Mouse (Mus musculus) forebrain, embryonic 14.5 days (tissue): Measurements from ENCODE around the gene Abhd12b. TPM values are rescaled to one million over a fixed set of nuclear protein-coding genes. Genes with fewer than 3 reads are reported as not detected.
A peak's percentile ranks its signal among the peaks of the same experiment; 100 is the strongest.

Source experiments
- ATAC-seq: fragments of 200-750 bp; cut with Nextera tagmentation; 2 replicates; pipeline ENCODE4 v1.8.0; 2017; ENCODE audit warnings: mild to moderate bottlenecking, moderate library complexity
- DNase-seq: peaks from one replicate; pipeline ENCODE4 v3.0.0-alpha.2; 2015; ENCODE audit warnings: low spot score
- H3K27ac ChIP-seq: fragments of 300-500 bp; sonication (generic); 2 replicates; pipeline ENCODE4 v1.5.1; 2014; ENCODE audit warnings: low read depth, mild to moderate bottlenecking, control low read depth, low read length, moderate library complexity
- H3K27me3 ChIP-seq: fragments of 300-500 bp; sonication (generic); replicated peaks from 2 replicates; pipeline ENCODE4 v1.6.1; 2014; ENCODE audit warnings: low read length, control low read depth, mixed read lengths; ENCODE audit not compliant: control insufficient read depth, insufficient read depth
- H3K36me3 ChIP-seq: fragments of 300-500 bp; sonication (generic); 2 replicates; pipeline ENCODE4 v1.6.1; 2014; ENCODE audit warnings: low read length, control low read depth; ENCODE audit not compliant: control insufficient read depth, insufficient read depth
- H3K4me1 ChIP-seq: fragments of 300-500 bp; sonication (generic); 2 replicates; pipeline ENCODE4 v1.6.1; 2014; ENCODE audit warnings: antibody characterized with exemption, low read length, control low read depth; ENCODE audit not compliant: control insufficient read depth, insufficient read depth
- H3K4me2 ChIP-seq: fragments of 300-500 bp; sonication (generic); 2 replicates; pipeline ENCODE4 v1.6.1; 2014; ENCODE audit warnings: mild to moderate bottlenecking, control low read depth, low read length
- H3K4me3 ChIP-seq: fragments of 300-500 bp; sonication (generic); 2 replicates; pipeline ENCODE4 v1.5.1; 2014; ENCODE audit warnings: low read depth, low read length, control low read depth
- H3K9ac ChIP-seq: fragments of 300-500 bp; sonication (generic); 2 replicates; pipeline ENCODE4 v1.6.1; 2014; ENCODE audit warnings: mild to moderate bottlenecking, low read length, control low read depth, moderate library complexity
- H3K9me3 ChIP-seq: fragments of 300-500 bp; sonication (generic); replicated peaks from 2 replicates; pipeline ENCODE4 v1.6.1; 2016; ENCODE audit warnings: low read length, control low read depth, mixed read lengths; ENCODE audit not compliant: control insufficient read depth
- WGBS: fragments of 180-500 bp; shearing (Covaris S2); extraction: QIAGEN DNeasy Blood & Tissue Kit; methylation state at CpG from one replicate; pipeline ENCODE4 v1.1.7; 2014; 5-methylcytosine and 5-hydroxymethylcytosine counted together
- polyA plus RNA-seq: library from polyadenylated mRNA; unstranded; fragments of >200 nt; fragmentation: Nextera tagmentation; extraction: Ambion mirVana; gene quantifications from 2 replicates; pipeline ENCODE4 v1.2.1, GENCODE M21; 2014

Abhd12b gene
- polyA plus RNA-seq, 1 experiment from 2014 or later, result not detected

DNA sequence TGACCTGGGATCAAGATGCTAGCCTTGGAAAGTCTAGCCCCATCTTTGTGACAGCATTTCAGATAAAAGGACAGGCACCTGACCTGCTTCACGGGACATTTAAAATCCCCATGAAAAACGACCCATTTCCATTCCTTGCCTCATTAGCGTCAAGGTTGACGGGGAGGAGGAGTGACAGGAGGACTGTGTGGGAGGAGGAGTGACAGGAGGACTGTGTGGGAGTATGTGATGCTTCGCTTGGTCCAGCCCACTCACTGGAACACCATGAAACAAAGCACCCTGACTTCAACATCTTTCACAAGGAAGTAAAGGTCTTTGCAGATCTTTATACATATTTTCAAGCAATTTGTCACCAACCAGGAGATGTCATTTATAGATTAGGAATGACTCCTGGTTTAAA is 54.3 kb downstream of the Abhd12b start:
- ATAC-seq (no peak), DNase-seq (no peak)
- 68% methylated on average over 5 of the region's 5 CpGs for WGBS
- H3K4me2 ChIP-seq, result no peak overlapping the region
- H3K36me3 ChIP-seq, result no peaks in the 10 kb centered on the region
- H3K27me3 ChIP-seq, result no peaks in the 10 kb centered on the region
- no peak overlapping the region for H3K27ac ChIP-seq
- H3K9me3 ChIP-seq, result no peaks in the 10 kb centered on the region
- no peaks in the 10 kb centered on the region for H3K4me1 ChIP-seq
- H3K9ac ChIP-seq, result no peak overlapping the region
- H3K4me3 ChIP-seq, result no peak overlapping the region

DNA sequence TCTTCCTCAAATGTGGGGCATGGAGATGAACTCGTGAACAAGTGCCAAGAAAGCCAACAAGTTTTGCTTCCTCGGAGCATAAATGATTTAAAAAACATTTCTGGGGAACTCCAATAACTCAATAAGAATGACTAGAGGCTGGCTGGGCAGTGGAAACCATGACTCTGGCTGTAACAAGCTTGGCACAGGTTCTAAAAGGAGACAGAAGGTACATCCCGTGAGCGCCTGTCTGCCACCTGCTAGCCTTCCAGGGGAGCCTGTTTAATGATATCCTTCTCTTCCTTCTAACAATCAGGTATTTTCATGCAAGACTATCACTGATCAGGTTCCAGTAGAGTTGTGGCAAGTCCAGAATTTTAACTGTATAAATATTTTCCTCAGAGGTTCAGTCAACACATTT is 58.6 kb downstream of the Abhd12b start:
- no peaks in the 10 kb centered on the region for H3K27me3 ChIP-seq
- H3K9me3 ChIP-seq, result no peaks in the 10 kb centered on the region
- no peaks in the 10 kb centered on the region for H3K4me1 ChIP-seq
- 82% methylated on average over 4 of the region's 4 CpGs for WGBS
- H3K9ac ChIP-seq, result no peak overlapping the region
- H3K4me3 ChIP-seq, result no peak overlapping the region
- H3K36me3 ChIP-seq, result no peaks in the 10 kb centered on the region
- no peak for DNase-seq
- H3K4me2 ChIP-seq, result no peak overlapping the region
- H3K27ac ChIP-seq, result no peak overlapping the region
- ATAC-seq, result no peak

DNA sequence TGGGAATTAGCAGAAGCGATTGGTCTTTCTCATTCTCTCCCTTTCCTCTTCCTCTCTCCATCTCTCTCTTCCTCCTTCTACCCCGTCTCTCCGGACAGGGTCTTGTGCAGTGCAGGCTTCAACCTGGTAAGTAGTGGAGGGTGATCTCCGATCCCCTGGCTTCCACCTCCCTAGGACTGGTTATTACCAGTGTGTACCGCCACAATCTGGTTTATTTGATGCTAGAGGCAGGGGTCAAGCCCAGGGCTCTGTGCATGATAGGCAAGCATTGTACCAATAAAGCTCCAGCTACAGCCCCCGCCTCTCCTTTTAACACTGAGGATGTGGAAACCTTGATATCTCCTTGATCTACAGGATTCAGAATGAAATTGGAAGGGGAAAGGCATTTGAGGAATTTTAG is 59.7 kb downstream of the Abhd12b start:
- DNase-seq (no peak), ATAC-seq (no peak)
- Histone ChIP-seq H3K9me3 (no peaks in the 10 kb centered on the region), H3K4me1 (no peaks in the 10 kb centered on the region), H3K27me3 (no peaks in the 10 kb centered on the region), H3K36me3 (no peaks in the 10 kb centered on the region), H3K9ac (no peak overlapping the region), H3K4me3 (no peak overlapping the region), H3K4me2 (no peak overlapping the region), H3K27ac (no peak overlapping the region)
- 89% methylated on average over 6 of the region's 6 CpGs for WGBS

DNA sequence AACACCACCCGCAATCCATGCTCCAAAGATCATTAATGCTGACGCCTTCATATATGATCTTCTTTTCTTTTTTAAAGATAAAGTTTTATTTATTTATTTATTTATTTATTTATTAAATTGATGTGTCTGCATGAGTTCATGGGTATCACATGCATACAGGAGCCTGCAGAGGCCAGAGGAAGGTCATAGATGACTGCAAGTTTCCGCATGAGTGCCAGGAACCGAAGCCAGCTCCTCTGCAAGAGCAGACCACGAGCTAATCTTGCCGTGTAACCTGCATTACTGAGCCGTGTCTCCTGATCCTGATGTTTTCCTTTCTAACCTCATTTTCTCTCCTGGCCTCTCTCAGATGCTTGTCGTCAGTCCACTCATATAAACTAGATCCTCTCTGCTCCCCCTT is 60.3 kb downstream of the Abhd12b start:
- H3K9me3 ChIP-seq, result no peaks in the 10 kb centered on the region
- no peak overlapping the region for H3K4me2 ChIP-seq
- H3K4me3 ChIP-seq, result no peak overlapping the region
- H3K9ac ChIP-seq, result no peak overlapping the region
- H3K27me3 ChIP-seq, result no peaks in the 10 kb centered on the region
- WGBS, result 91% methylated on average over 8 of the region's 8 CpGs
- H3K36me3 ChIP-seq, result no peaks in the 10 kb centered on the region
- DNase-seq, result no peak
- no peaks in the 10 kb centered on the region for H3K4me1 ChIP-seq
- no peak for ATAC-seq
- H3K27ac ChIP-seq, result no peak overlapping the region

DNA sequence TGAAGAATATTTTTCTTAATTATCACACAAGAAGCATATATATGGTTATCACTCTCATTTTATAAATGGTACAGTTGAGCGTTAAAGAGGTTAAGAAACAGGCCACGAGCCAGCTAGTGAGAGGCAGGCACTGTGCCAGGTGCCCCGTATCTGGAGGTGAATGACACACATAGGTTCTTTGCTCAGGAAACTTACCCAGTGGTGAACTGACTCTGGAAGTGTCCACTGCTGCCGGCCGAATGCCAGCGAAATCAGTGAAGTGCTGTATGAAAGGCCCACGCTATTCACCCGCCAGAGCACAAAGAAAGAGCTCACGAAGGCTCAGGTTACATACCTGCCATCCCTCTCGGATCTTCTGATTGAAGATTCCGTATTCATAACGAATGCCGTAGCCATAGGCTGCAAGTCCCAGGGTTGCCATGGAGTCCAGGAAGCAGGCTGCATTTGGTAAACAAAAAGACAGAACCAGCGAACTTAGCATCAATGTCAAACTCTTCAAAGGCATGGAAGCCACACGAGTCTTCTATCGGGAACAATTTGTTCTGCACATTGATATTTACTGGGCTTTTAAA is 62.4 kb downstream of the Abhd12b start:
- no peak overlapping the region for H3K4me3 ChIP-seq
- no peaks in the 10 kb centered on the region for H3K27me3 ChIP-seq
- WGBS, result 26% methylated on average over 16 of the region's 16 CpGs
- no peaks in the 10 kb centered on the region for H3K36me3 ChIP-seq
- no peak for DNase-seq
- no peak for ATAC-seq
- no peak overlapping the region for H3K4me2 ChIP-seq
- H3K9ac ChIP-seq, result no peak overlapping the region
- no peak overlapping the region for H3K27ac ChIP-seq
- H3K9me3 ChIP-seq, result no peaks in the 10 kb centered on the region
- no peaks in the 10 kb centered on the region for H3K4me1 ChIP-seq

DNA sequence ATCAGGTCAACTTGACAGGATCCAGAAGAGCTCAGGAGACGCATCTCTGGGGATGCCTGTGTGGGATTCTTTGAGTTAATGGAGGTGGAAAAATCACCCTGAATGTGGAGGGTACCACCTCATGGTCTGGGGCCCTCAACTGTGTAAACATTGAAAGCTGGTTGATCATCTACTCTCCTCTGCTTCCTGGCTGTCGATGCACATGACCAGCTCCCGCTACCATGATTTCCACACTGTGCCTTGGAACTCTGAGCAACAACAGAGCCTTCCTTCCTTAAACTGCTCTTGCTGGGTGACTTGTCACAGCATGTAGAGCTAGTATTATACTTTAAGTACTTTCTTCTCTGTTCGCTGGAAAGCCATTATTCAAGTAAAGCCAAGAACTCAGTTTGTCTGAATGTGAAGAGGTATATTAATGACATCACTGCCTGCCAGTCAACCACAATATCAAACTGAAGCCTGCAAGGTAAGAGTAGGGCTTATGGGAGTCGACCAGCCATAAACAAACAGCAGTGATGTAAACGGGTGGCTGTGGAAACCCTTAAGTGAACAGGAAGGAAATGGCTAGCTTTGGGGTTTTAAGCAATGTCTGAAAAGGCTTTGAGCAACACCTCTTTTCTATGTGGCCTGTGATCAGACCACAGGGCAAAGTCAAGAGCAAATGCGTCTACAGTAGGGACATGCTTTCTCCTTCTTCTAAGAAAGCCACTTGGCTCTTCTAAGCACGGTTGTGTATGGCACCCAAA is 65.0 kb downstream of the Abhd12b start:
- Histone ChIP-seq H3K36me3 (no peaks in the 10 kb centered on the region), H3K27ac (no peak overlapping the region), H3K9ac (no peak overlapping the region), H3K9me3 (no peaks in the 10 kb centered on the region), H3K4me3 (no peak overlapping the region), H3K4me1 (no peaks in the 10 kb centered on the region; the same call in 1 of the 2 replicates), H3K4me2 (no peak overlapping the region), H3K27me3 (no peaks in the 10 kb centered on the region)
- DNase-seq (no peak), ATAC-seq (no peak)
- 91% methylated on average over 8 of the region's 8 CpGs for WGBS

DNA sequence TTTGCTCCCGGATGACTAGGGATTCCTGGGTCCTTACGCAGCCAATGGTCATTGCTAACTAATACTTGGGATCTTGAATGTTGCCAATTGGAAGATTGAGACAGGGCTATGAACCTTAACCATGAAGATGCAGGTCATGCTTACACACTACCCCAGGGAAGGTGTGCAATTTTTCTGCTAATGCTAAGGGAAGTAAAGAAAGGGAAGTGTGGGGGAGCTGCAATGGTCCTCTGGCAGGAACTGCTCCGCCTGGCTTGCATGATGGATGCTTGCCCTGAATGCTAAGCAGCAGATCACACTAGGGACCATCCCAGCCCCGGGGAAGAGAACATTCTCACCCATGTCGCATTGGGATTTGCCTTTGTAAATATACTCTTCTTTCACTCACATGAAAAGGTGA is 67.5 kb downstream of the Abhd12b start:
- H3K27me3 ChIP-seq, result peaks cover under 1% of the 10 kb centered on the region; the same call in 1 of the 2 replicates
- H3K9me3 ChIP-seq, result no peaks in the 10 kb centered on the region
- no peaks in the 10 kb centered on the region; the same call in 1 of the 2 replicates for H3K4me1 ChIP-seq
- 82% methylated on average over 5 of the region's 5 CpGs for WGBS
- H3K9ac ChIP-seq, result no peak overlapping the region
- no peak overlapping the region for H3K27ac ChIP-seq
- H3K36me3 ChIP-seq, result no peaks in the 10 kb centered on the region
- DNase-seq, result no peak
- no peak overlapping the region for H3K4me2 ChIP-seq
- H3K4me3 ChIP-seq, result no peak overlapping the region
- no peak for ATAC-seq

DNA sequence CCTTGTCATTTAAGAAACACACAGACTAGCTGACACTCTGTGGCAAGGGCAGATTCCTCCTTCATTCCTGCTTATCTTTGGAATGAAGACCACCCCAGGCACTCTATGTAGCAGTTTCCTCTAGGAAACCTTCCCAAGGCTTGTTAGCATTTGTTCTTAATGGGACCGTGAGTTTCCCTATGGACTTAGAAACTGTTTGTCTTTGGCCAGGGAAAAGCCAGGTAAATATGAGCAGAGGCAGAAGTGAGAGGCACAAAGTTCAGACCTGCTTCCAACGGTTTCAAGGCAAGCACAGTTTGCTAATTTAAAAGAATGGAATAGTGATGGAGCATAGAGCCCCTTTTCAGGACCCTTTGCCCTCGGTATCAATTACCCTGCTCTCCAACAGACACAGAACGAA is 69.4 kb downstream of the Abhd12b start:
- WGBS, result 61% methylated on average over 4 of the region's 4 CpGs
- Histone ChIP-seq H3K36me3 (no peaks in the 10 kb centered on the region), H3K27ac (no peak overlapping the region), H3K4me2 (no peak overlapping the region), H3K4me1 (peaks cover 5% of the 10 kb centered on the region), H3K27me3 (peaks cover 6% of the 10 kb centered on the region; the same call in 1 of the 2 replicates), H3K9me3 (no peaks in the 10 kb centered on the region), H3K9ac (no peak overlapping the region), H3K4me3 (no peak overlapping the region)
- no peak for DNase-seq
- no peak for ATAC-seq

DNA sequence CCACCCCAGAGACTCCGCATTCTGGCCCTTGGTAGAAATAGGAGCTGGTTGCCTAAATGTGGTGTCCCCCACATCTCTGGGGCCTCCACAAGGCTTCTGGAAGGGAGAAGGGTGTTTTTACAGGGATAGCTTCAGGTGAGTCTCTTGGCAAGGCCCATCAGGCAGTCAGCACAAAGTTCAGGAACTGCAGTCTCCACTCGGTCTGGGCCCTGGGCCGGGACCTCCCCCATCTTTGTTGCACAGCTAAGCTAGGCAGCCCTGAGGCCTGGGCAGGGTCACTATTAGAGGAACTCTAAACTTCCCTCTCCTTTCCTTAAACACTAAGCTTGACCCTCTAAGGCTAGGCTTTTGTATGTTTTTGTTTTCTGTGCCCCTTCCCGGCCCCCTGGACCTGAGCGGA is 72.7 kb downstream of the Abhd12b start:
- Histone ChIP-seq H3K9me3 (no peaks in the 10 kb centered on the region), H3K27ac (no peak overlapping the region), H3K36me3 (no peaks in the 10 kb centered on the region), H3K4me2 (peak overlapping the region; percentile 82), H3K9ac (peak overlapping the region; percentile 54; the same call in 1 of the 2 replicates), H3K27me3 (peaks cover 7% of the 10 kb centered on the region; the same call in 1 of the 2 replicates), H3K4me1 (peaks cover 5% of the 10 kb centered on the region), H3K4me3 (peak overlapping the region; percentile 40; the same call in 1 of the 2 replicates)
- ATAC-seq, result peak; percentile 15; the same call in 1 of the 2 replicates
- no peak for DNase-seq
- WGBS, result 29% methylated on average over 5 of the region's 5 CpGs
